In the genomic region with DNA sequence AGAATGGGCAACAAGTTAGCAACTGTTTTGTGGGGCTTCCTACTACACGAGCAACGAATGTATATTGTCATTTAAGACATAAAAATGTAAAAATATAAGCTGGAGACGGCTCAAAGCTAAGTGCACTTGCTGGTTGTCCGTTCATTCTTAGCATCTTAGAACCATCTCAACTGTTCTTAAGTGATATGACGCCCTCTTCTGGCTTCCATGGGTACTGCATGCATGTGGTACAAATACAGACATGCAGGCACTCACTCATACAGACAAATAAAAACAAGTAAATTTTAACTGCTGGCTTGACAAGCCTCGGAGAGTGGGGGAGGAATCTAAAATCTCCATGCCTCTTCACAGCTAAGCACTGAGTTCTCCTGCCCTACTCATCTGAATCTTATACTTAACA, we compare ENCODE assay signal across 11 mouse cellular contexts. TPM values are rescaled to one million over a fixed set of nuclear protein-coding genes. Genes with fewer than 3 reads are reported as not detected.
A peak's percentile ranks its signal among the peaks of the same experiment; 100 is the strongest.
DNase-seq lines count a peak whose midpoint lies in the region; ATAC-seq and TF ChIP-seq lines count a peak whose summit lies in the region.
"Had no signal": no experiment of that assay in that cellular context is flagged by ENCODE, and none has a peak within 500 bp of the region (broad histone marks: within the 10 kb centered on the region; RNA-seq: fewer than 3 reads in every experiment).

No protein-coding gene starts in this region.

- peaks cover 9% of the 10 kb centered on the region; the same call in 1 of the 2 replicates for H3K4me1 ChIP-seq in forebrain, postnatal 0 days (ENCODE audit: insufficient read depth)
- peaks cover 8% of the 10 kb centered on the region for H3K4me1 ChIP-seq in forebrain, embryonic 15.5 days
- no peaks in the 10 kb centered on the region for H3K4me1 ChIP-seq in lung, postnatal 0 days (ENCODE audit: insufficient read depth, low read depth, low read length)
- no peaks in the 10 kb centered on the region for H3K4me1 ChIP-seq in stomach, postnatal 0 days (replicated peaks; ENCODE audit: control insufficient read depth, insufficient read depth)
- peaks cover 7% of the 10 kb centered on the region; the same call in 1 of the 2 replicates for H3K4me1 ChIP-seq in forebrain, embryonic 11.5 days (replicated peaks; ENCODE audit: control insufficient read depth, insufficient read depth, low read length)

- WGBS in forebrain, postnatal 0 days: 63% methylated on average over 6 of the region's 6 CpGs
- WGBS in forebrain, embryonic 15.5 days: 72% methylated on average over 6 of the region's 6 CpGs
- 70% methylated on average over 6 of the region's 6 CpGs for WGBS in lung, postnatal 0 days
- WGBS in stomach, postnatal 0 days: 67% methylated on average over 6 of the region's 6 CpGs
- WGBS in forebrain, embryonic 11.5 days: 70% methylated on average over 6 of the region's 6 CpGs

- H3K9ac ChIP-seq in forebrain, postnatal 0 days: no peak overlapping the region
- no peak overlapping the region for H3K9ac ChIP-seq in forebrain, embryonic 15.5 days (replicated peaks)
- H3K9ac ChIP-seq in lung, postnatal 0 days (replicated peaks; ENCODE audit: low read depth): no peak overlapping the region
- no peak overlapping the region for H3K9ac ChIP-seq in stomach, postnatal 0 days (ENCODE audit: low read length)
- no peak overlapping the region for H3K9ac ChIP-seq in forebrain, embryonic 11.5 days (ENCODE audit: low read length)

- ATAC-seq in forebrain, postnatal 0 days: no peak
- ATAC-seq in forebrain, embryonic 15.5 days (replicated peaks): no peak
- no peak for ATAC-seq in lung, postnatal 0 days
- ATAC-seq in stomach, postnatal 0 days (ENCODE audit: low FRiP score, low TSS enrichment): no peak
- no peak for ATAC-seq in forebrain, embryonic 11.5 days (replicated peaks; ENCODE audit: low FRiP score)

- DNase-seq in forebrain, postnatal 0 days: peak; percentile 68
- no peak for DNase-seq in lung, postnatal 0 days (ENCODE audit: low spot score)
- no peak for DNase-seq in lung, postnatal 10 days
- DNase-seq in embryo, embryonic 11 days: peak; percentile 40
- no peak for DNase-seq in stomach, postnatal 0 days (ENCODE audit: low spot score)
- no peak for DNase-seq in forebrain, embryonic 11.5 days (ENCODE audit: low spot score)
- no peak for DNase-seq in urinary bladder, adult 2 months (ENCODE audit: low spot score)
- DNase-seq: heart, adult 11 months had no signal

- H3K4me2 ChIP-seq in forebrain, postnatal 0 days (ENCODE audit: low read depth): no peak overlapping the region
- H3K4me2 ChIP-seq in forebrain, embryonic 15.5 days (replicated peaks): no peak overlapping the region
- no peak overlapping the region for H3K4me2 ChIP-seq in lung, postnatal 0 days (replicated peaks; ENCODE audit: low read depth, low read length)
- H3K4me2 ChIP-seq in stomach, postnatal 0 days (replicated peaks; ENCODE audit: low read depth): no peak overlapping the region
- no peak overlapping the region for H3K4me2 ChIP-seq in forebrain, embryonic 11.5 days (ENCODE audit: low read depth, low read length, severe bottlenecking)

- H3K27me3 ChIP-seq in forebrain, postnatal 0 days (ENCODE audit: insufficient read depth, low read length): no peaks in the 10 kb centered on the region
- no peaks in the 10 kb centered on the region for H3K27me3 ChIP-seq in forebrain, embryonic 15.5 days
- H3K27me3 ChIP-seq in lung, postnatal 0 days (replicated peaks; ENCODE audit: insufficient read depth, low read length): no peaks in the 10 kb centered on the region
- H3K27me3 ChIP-seq in stomach, postnatal 0 days (ENCODE audit: control insufficient read depth, insufficient read depth, low read length): no peaks in the 10 kb centered on the region
- H3K27me3 ChIP-seq in forebrain, embryonic 11.5 days (ENCODE audit: control insufficient read depth, insufficient read depth, low read length): no peaks in the 10 kb centered on the region

- no peaks in the 10 kb centered on the region for H3K9me3 ChIP-seq in forebrain, postnatal 0 days (ENCODE audit: low read length)
- no peaks in the 10 kb centered on the region for H3K9me3 ChIP-seq in forebrain, embryonic 15.5 days
- no peaks in the 10 kb centered on the region for H3K9me3 ChIP-seq in lung, postnatal 0 days (ENCODE audit: low read length)
- no peaks in the 10 kb centered on the region for H3K9me3 ChIP-seq in stomach, postnatal 0 days (ENCODE audit: control insufficient read depth, low read length)
- H3K9me3 ChIP-seq in forebrain, embryonic 11.5 days (ENCODE audit: control insufficient read depth, low read length): no peaks in the 10 kb centered on the region
- H3K9me3 ChIP-seq: midbrain, embryonic 10.5 days had no signal

- no peak for TF ChIP-seq EP300 in lung, postnatal 0 days (IDR thresholded peaks at IDR 0.05)
- TF ChIP-seq EP300 in stomach, postnatal 0 days (optimal IDR thresholded peaks at IDR 0.05): no peak

- H3K27ac ChIP-seq in forebrain, postnatal 0 days (ENCODE audit: low read depth, low read length): no peak overlapping the region
- no peak overlapping the region for H3K27ac ChIP-seq in forebrain, embryonic 15.5 days (replicated peaks)
- no peak overlapping the region for H3K27ac ChIP-seq in lung, postnatal 0 days (ENCODE audit: low read length)
- no peak overlapping the region for H3K27ac ChIP-seq in stomach, postnatal 0 days (replicated peaks)
- no peak overlapping the region for H3K27ac ChIP-seq in forebrain, embryonic 11.5 days (ENCODE audit: low read depth, low read length)
- H3K27ac ChIP-seq: midbrain, embryonic 10.5 days had no signal

- TF ChIP-seq CTCF in forebrain, postnatal 0 days (IDR thresholded peaks at IDR 0.05; ENCODE audit: low read depth): peak; percentile 69
- peak; percentile 42 for TF ChIP-seq CTCF in lung, postnatal 0 days (IDR thresholded peaks at IDR 0.05)
- peak; percentile 58 for TF ChIP-seq CTCF in stomach, postnatal 0 days (IDR thresholded peaks at IDR 0.05; ENCODE audit: low read depth)

- H3K4me3 ChIP-seq in forebrain, postnatal 0 days (ENCODE audit: low read depth, low read length): no peak overlapping the region
- no peak overlapping the region for H3K4me3 ChIP-seq in forebrain, embryonic 15.5 days
- H3K4me3 ChIP-seq in lung, postnatal 0 days (ENCODE audit: low read depth, low read length): no peak overlapping the region
- no peak overlapping the region for H3K4me3 ChIP-seq in stomach, postnatal 0 days (ENCODE audit: low read depth, low read length)
- H3K4me3 ChIP-seq in forebrain, embryonic 11.5 days (ENCODE audit: low read depth, low read length): no peak overlapping the region
- H3K4me3 ChIP-seq: midbrain, embryonic 10.5 days had no signal

- H3K36me3 ChIP-seq in forebrain, postnatal 0 days (ENCODE audit: insufficient read depth): no peaks in the 10 kb centered on the region
- no peaks in the 10 kb centered on the region for H3K36me3 ChIP-seq in forebrain, embryonic 15.5 days
- H3K36me3 ChIP-seq in lung, postnatal 0 days (ENCODE audit: insufficient read depth, low read length): no peaks in the 10 kb centered on the region
- H3K36me3 ChIP-seq in stomach, postnatal 0 days (ENCODE audit: control insufficient read depth, insufficient read depth, low read length): no peaks in the 10 kb centered on the region
- no peaks in the 10 kb centered on the region for H3K36me3 ChIP-seq in forebrain, embryonic 11.5 days (ENCODE audit: control insufficient read depth, insufficient read depth, low read length)
- H3K36me3 ChIP-seq: midbrain, embryonic 10.5 days had no signal

RNA-seq across cellular contexts. Expression of gene Topaz1, which starts 55.3 kb away (rescaled TPM):
- not detected in 2 replicates for total RNA-seq in forebrain, postnatal 0 days (2014; rRNA removed)
- 0.05 TPM in 1 of 2 replicates, not detected in the other for polyA plus RNA-seq in forebrain, postnatal 0 days (2015; fragmentation: Nextera tagmentation; extraction: Ambion mirVana)
- polyA plus RNA-seq in forebrain, embryonic 15.5 days (2015; fragmentation: Nextera tagmentation; extraction: Ambion mirVana): not detected in 2 replicates
- 0.05 and 0.16 TPM in 2 replicates for polyA plus RNA-seq in lung, postnatal 0 days (2015; fragmentation: Nextera tagmentation; extraction: Ambion mirVana)
- polyA plus RNA-seq in stomach, postnatal 0 days (2015; fragmentation: Nextera tagmentation; extraction: Ambion mirVana): not detected in 2 replicates
- not detected in 2 replicates for polyA plus RNA-seq in forebrain, embryonic 11.5 days (2014; fragmentation: Nextera tagmentation; extraction: Ambion mirVana)
- polyA plus RNA-seq in urinary bladder, adult 2 months (2012; rRNA removed): 0.01 TPM in 2 replicates
- total RNA-seq: layer of hippocampus, adult 8-10 months had no signal
- polyA plus RNA-seq: midbrain, embryonic 10.5 days had no signal

Comparison
In these comparisons a context has a peak if more than half of its experiments do, and no peak if none do; other contexts are left out.
1. DNase-seq: peak in forebrain, postnatal 0 days (single experiment) and embryo, embryonic 11 days (single experiment); none in lung, postnatal 0 days (single experiment), lung, postnatal 10 days (single experiment), stomach, postnatal 0 days (single experiment), forebrain, embryonic 11.5 days (single experiment) and urinary bladder, adult 2 months (single experiment).
2. Peak in every context shown above with its lines, with median percentiles within 50 percentile points of each other: CTCF ChIP-seq.